Mouse (Mus musculus) stomach, postnatal 0 days (tissue): ENCODE data around the gene Polr1d. TPM values are rescaled to one million over a fixed set of nuclear protein-coding genes. Genes with fewer than 3 reads are reported as not detected.

Experiments used
- ATAC-seq: fragments of 200-750 bp; cut with Nextera tagmentation; 2 replicates; pipeline ENCODE4 v1.8.0; 2017; ENCODE audit not compliant: low FRiP score, low TSS enrichment
- DNase-seq: peaks from one replicate; pipeline ENCODE4 v3.0.0-alpha.2; 2016; ENCODE audit warnings: low spot score
- H3K27ac ChIP-seq: fragments of 300-500 bp; sonication (generic); replicated peaks from 2 replicates; pipeline ENCODE4 v1.5.1; 2014; ENCODE audit warnings: mild to moderate bottlenecking, control low read depth
- H3K27me3 ChIP-seq: fragments of 300-500 bp; sonication (generic); 2 replicates; pipeline ENCODE4 v1.6.1; 2014; ENCODE audit warnings: low read length; ENCODE audit not compliant: control insufficient read depth, insufficient read depth
- H3K36me3 ChIP-seq: fragments of 300-500 bp; sonication (generic); 2 replicates; pipeline ENCODE4 v1.6.1; 2014; ENCODE audit warnings: low read length, mixed read lengths; ENCODE audit not compliant: control insufficient read depth, insufficient read depth
- H3K4me1 ChIP-seq: fragments of 300-500 bp; sonication (generic); replicated peaks from 2 replicates; pipeline ENCODE4 v1.6.1; 2014; ENCODE audit warnings: antibody characterized with exemption; ENCODE audit not compliant: control insufficient read depth, insufficient read depth
- H3K4me2 ChIP-seq: fragments of 300-500 bp; sonication (generic); replicated peaks from 2 replicates; pipeline ENCODE4 v1.6.1; 2014; ENCODE audit warnings: low read depth, mild to moderate bottlenecking, control low read depth, moderate library complexity
- H3K4me3 ChIP-seq: fragments of 300-500 bp; sonication (generic); 2 replicates; pipeline ENCODE4 v1.5.1; 2014; ENCODE audit warnings: low read depth, low read length, control low read depth
- H3K9ac ChIP-seq: fragments of 300-500 bp; sonication (generic); 2 replicates; pipeline ENCODE4 v1.6.1; 2014; ENCODE audit warnings: mild to moderate bottlenecking, low read length, control low read depth, mixed read lengths
- H3K9me3 ChIP-seq: fragments of 300-500 bp; sonication (generic); 2 replicates; pipeline ENCODE4 v1.6.1; 2016; ENCODE audit warnings: low read length; ENCODE audit not compliant: control insufficient read depth
- CTCF ChIP-seq: IDR thresholded peaks from 2 replicates; pipeline ENCODE4 v1.5.1; 2016; ENCODE audit warnings: antibody characterized with exemption, low read depth, mild to moderate bottlenecking, moderate library complexity
- EP300 ChIP-seq: optimal IDR thresholded peaks from 2 replicates; pipeline ENCODE3; 2016; ENCODE audit warnings: antibody characterized with exemption
- WGBS: fragments of 180-500 bp; shearing (Covaris S2); extraction: QIAGEN DNeasy Blood & Tissue Kit; methylation state at CpG from one replicate; pipeline ENCODE4 v1.1.7; 2014; 5-methylcytosine and 5-hydroxymethylcytosine counted together
- polyA plus RNA-seq: library from polyadenylated mRNA; unstranded; fragments of >200 nt; fragmentation: Nextera tagmentation; extraction: Ambion mirVana; gene quantifications from 2 replicates; pipeline ENCODE4 v1.2.1, GENCODE M21; 2015

The Polr1d gene
- polyA plus RNA-seq, 1 experiment from 2014 or later, result 150 TPM

DNA sequence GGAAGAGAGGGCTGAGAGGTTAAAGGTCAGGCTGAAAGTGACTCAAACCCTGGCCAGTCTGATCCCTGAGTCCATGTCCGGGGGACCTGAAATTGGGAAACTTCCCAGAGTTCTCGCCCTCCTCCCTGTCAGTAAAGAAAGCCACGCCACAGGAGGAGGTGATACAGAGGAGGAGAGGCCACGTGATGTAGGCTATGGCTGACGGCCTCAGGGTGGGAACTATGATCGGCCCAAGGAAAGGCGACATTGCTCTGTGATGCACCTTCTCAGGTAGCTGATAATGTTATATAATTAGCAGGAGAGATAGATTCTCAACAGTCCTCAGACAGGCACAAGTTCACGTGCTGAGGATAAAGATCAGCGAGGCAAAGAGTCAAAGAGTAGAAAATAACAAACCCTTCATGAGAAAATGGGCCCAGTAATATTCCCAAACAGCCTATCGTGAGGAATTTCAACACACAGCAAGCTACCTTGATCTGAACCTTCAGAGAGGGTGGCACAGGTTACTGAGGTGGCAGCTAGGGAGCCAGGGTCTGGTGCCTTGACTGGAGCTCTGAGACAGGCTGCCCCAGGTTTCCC lies 20.0 kb upstream of the Polr1d start:
- Histone ChIP-seq H3K4me1 (peaks cover 7% of the 10 kb centered on the region), H3K4me3 (no peak overlapping the region), H3K27me3 (no peaks in the 10 kb centered on the region), H3K4me2 (no peak overlapping the region), H3K9me3 (no peaks in the 10 kb centered on the region), H3K36me3 (no peaks in the 10 kb centered on the region), H3K9ac (no peak overlapping the region), H3K27ac (peak overlapping the region; percentile 41)
- no peak for ATAC-seq
- no peak for DNase-seq
- WGBS, result 80% methylated on average over 10 of the region's 10 CpGs
- TF ChIP-seq EP300 (no peak), CTCF (no peak)

DNA sequence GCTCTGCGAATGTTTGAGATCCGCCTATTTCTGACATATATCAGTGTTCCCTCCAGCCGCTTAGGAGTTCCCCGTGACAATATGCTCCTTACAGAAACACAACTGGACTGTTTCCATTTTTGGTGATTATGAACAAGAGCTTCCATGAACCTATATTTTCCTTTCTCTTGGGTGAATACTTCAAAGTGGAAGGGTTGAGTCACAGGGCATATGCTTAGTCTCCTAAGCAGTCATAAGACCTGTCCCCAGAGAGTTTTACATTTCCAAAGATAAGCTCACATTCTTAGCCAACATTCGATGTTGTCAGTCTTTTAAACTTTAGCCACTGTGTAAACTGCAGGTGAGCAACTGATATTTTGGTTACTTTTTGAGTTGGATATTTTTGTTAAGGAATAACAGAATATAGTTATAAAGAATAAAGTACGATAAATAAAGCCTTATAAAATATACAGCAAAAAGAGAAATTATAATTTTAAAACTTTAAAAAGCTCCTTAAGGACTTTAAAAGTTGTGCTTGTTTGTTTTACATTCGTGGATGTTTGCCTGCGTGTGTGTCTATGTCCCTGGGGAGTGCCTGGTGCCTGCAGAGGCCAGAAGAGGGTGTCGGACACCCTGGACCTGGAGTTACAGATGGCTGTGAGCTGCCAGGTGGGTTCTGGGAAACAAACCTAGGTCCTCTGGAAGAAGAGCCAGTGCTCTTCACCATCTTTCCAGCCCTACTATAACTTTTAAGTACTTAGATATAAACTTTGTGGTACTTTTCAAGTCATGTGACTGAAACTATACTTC lies 19.0 kb upstream of the Polr1d start:
- H3K4me2 ChIP-seq, result no peak overlapping the region
- H3K36me3 ChIP-seq, result no peaks in the 10 kb centered on the region
- ATAC-seq, result peak; percentile 62; the same call in 1 of the 2 replicates
- DNase-seq, result no peak
- no peak for TF ChIP-seq EP300
- TF ChIP-seq CTCF, result no peak
- no peak overlapping the region for H3K9ac ChIP-seq
- no peaks in the 10 kb centered on the region for H3K27me3 ChIP-seq
- WGBS, result 45% methylated on average over 9 of the region's 9 CpGs
- H3K27ac ChIP-seq, result peak overlapping the region; percentile 41
- H3K4me1 ChIP-seq, result peaks cover 7% of the 10 kb centered on the region
- no peaks in the 10 kb centered on the region for H3K9me3 ChIP-seq
- no peak overlapping the region for H3K4me3 ChIP-seq

DNA sequence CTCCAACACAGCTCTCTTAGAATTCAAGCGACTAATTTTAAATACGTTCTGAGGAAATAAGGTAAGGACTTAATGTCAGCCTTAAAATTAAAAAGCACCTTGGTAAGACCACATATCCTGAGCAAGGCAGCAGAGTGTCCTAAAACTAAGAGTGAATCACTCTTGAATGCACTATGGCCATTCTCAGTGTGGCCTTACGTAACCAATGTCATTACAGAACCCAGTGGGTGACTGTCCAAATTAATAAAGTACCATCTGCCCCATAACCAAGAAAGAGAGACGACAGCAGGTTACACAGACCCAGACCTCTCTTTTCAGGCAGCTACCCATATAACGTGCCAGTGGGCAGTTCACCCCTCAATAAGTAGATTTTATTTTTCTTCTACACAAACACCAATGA lies 18.2 kb upstream of the Polr1d start:
- Histone ChIP-seq H3K36me3 (no peaks in the 10 kb centered on the region), H3K9ac (no peak overlapping the region), H3K27me3 (no peaks in the 10 kb centered on the region), H3K4me1 (peaks cover 7% of the 10 kb centered on the region), H3K27ac (0 out of 2 replicates have a peak overlapping the region, but pooled peaks have one; percentile 14), H3K4me2 (no peak overlapping the region), H3K9me3 (no peaks in the 10 kb centered on the region), H3K4me3 (no peak overlapping the region)
- WGBS, result 85% methylated on average over 5 of the region's 5 CpGs
- TF ChIP-seq EP300 (no peak), CTCF (no peak)
- DNase-seq (no peak), ATAC-seq (no peak)

DNA sequence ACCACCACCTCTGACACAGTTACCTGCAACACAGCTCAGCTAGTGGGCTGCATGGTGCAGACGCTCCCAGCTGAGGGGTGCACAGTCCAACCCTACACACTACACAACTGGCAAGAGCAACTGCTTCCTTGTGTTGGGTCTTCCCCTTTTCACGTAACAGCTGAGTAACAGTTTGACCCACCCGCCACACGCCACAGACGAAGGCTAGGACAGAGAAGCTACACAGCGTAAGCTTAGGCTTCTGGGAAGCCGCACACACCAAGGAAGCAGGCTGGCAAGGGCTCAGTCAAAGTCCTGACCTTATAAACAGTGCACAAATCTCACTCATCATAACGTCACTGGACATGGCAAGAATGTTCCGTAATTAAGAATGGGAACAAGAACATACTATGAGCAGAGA lies 17.5 kb upstream of the Polr1d start:
- peak; percentile 57 for ATAC-seq

DNA sequence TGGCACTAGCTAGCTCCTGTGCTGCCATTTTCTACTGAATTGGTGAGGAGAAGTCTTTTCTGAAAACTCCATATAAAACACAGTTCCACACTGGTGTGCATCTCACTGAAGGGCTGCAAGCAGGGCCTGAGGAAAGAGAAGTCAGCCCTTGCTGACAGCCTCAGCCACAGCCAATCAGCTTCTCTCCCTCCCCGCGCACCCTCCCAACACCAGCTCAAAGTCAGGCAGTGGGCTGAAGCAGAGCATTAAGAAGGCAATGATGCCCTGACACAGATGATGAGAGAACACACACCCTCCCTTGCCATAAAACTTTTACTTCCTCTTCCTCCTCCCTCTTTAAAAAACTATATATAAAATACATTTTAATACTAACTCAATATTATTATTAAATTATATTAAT lies 16.8 kb upstream of the Polr1d start:
- ATAC-seq (no peak), DNase-seq (no peak)
- no peak overlapping the region for H3K4me3 ChIP-seq
- no peak for TF ChIP-seq EP300
- no peak for TF ChIP-seq CTCF
- no peak overlapping the region for H3K9ac ChIP-seq
- H3K4me2 ChIP-seq, result no peak overlapping the region
- H3K9me3 ChIP-seq, result no peaks in the 10 kb centered on the region
- peaks cover 3% of the 10 kb centered on the region for H3K4me1 ChIP-seq
- no peaks in the 10 kb centered on the region for H3K36me3 ChIP-seq
- no peak overlapping the region for H3K27ac ChIP-seq
- 89% methylated on average over 2 of the region's 2 CpGs for WGBS
- no peaks in the 10 kb centered on the region for H3K27me3 ChIP-seq

More for the DNA sequence above, 17.5 kb upstream of the Polr1d start:
- Histone ChIP-seq H3K27ac (peak overlapping the region; percentile 56; the same call in 1 of the 2 replicates), H3K9me3 (no peaks in the 10 kb centered on the region), H3K4me1 (peaks cover 3% of the 10 kb centered on the region), H3K4me2 (no peak overlapping the region), H3K36me3 (no peaks in the 10 kb centered on the region), H3K27me3 (no peaks in the 10 kb centered on the region), H3K4me3 (no peak overlapping the region), H3K9ac (no peak overlapping the region)
- TF ChIP-seq CTCF, result no peak
- no peak for TF ChIP-seq EP300
- 44% methylated on average over 9 of the region's 9 CpGs for WGBS
- peak; percentile 39 for DNase-seq

DNA sequence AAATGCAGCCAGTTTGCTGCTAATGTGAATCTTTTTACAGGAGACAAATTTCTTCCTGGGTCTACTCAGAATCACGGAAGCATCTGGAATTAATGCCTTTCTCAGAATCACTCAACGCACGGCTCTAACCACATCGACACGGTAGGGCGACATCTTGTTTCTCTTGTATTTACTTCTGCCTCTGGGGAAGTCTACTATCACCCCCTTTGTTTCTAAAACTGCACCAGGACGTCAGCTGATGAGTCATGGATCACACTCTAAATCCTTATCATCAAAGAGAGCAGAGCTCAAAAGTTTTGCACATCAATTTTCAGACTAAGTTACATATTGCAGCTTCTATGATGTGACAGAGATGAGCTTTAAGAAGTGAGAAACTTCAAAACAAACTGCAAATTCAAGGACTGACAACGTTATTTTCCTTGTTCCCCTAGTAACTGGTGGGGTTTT lies 13.6 kb upstream of the Polr1d start:
- Histone ChIP-seq H3K36me3 (no peaks in the 10 kb centered on the region), H3K9ac (no peak overlapping the region), H3K4me1 (no peaks in the 10 kb centered on the region; the same call in 1 of the 2 replicates), H3K9me3 (no peaks in the 10 kb centered on the region), H3K4me3 (no peak overlapping the region), H3K4me2 (no peak overlapping the region), H3K27ac (no peak overlapping the region; the same call in 1 of the 2 replicates), H3K27me3 (no peaks in the 10 kb centered on the region)
- 44% methylated on average over 8 of the region's 8 CpGs for WGBS
- DNase-seq, result no peak
- ATAC-seq, result no peak
- no peak for TF ChIP-seq CTCF
- TF ChIP-seq EP300, result no peak
